Mouse (Mus musculus): ENCODE results near the gene D630003M21Rik.

- TF ChIP-seq MAFK (IDR thresholded peaks at IDR 0.05; ENCODE audit: insufficient read depth, low read depth, low read length) (no peak), ZNF384 (IDR thresholded peaks at IDR 0.05; ENCODE audit: low read depth, low read length) (no peak)
Observed at GRCm38 (mm10) chr2:158169351-158169750, 59.7 kb downstream of the D630003M21Rik start.
